14 mouse cellular contexts compared by ENCODE assay signal in genomic region chr1:153666236-153666635, GRCm38 (mm10). TPM values are rescaled to one million over a fixed set of nuclear protein-coding genes. Genes with fewer than 3 reads are reported as not detected.
DNase-seq lines count a peak whose midpoint lies in the region; ATAC-seq and TF ChIP-seq lines count a peak whose summit lies in the region.
"Had no signal": no experiment of that assay in that cellular context is flagged by ENCODE, and none has a peak within 500 bp of the region (broad histone marks: within the 10 kb centered on the region; RNA-seq: fewer than 3 reads in every experiment).

No protein-coding gene starts in this region.

- 0% methylated on average over 1 of the region's 1 CpGs for WGBS in hindbrain, embryonic 12.5 days
- 9% methylated on average over 1 of the region's 1 CpGs for WGBS in midbrain, embryonic 15.5 days
- 15% methylated on average over 1 of the region's 1 CpGs for WGBS in heart, adult 2 months

- TF ChIP-seq CTCF in heart, adult 2 months (IDR thresholded peaks at IDR 0.05), result no peak

- H3K4me1 ChIP-seq in hindbrain, embryonic 12.5 days, result peaks cover 68% of the 10 kb centered on the region
- peaks cover 73% of the 10 kb centered on the region for H3K4me1 ChIP-seq in midbrain, embryonic 15.5 days
- H3K4me1 ChIP-seq in heart, adult 2 months (ENCODE audit: control insufficient read depth, insufficient read depth, low read length), result no peaks in the 10 kb centered on the region

- H3K27me3 ChIP-seq in hindbrain, embryonic 12.5 days, result peaks cover 8% of the 10 kb centered on the region; the same call in 1 of the 2 replicates
- no peaks in the 10 kb centered on the region for H3K27me3 ChIP-seq in midbrain, embryonic 15.5 days (replicated peaks)
- no peaks in the 10 kb centered on the region for H3K27me3 ChIP-seq in heart, adult 2 months (ENCODE audit: control insufficient read depth, insufficient read depth, low read length)

- peak overlapping the region; percentile 16 for H3K4me3 ChIP-seq in hindbrain, embryonic 12.5 days
- H3K4me3 ChIP-seq in midbrain, embryonic 15.5 days, result peak overlapping the region; percentile 25
- no peak overlapping the region for H3K4me3 ChIP-seq in heart, adult 2 months
- H3K4me3 ChIP-seq: liver, embryonic 13.5 days had no signal

- H3K36me3 ChIP-seq in hindbrain, embryonic 12.5 days, result no peaks in the 10 kb centered on the region
- H3K36me3 ChIP-seq in midbrain, embryonic 15.5 days (replicated peaks), result no peaks in the 10 kb centered on the region
- H3K36me3 ChIP-seq in heart, adult 2 months (ENCODE audit: control insufficient read depth, insufficient read depth, low read length), result no peaks in the 10 kb centered on the region
- H3K36me3 ChIP-seq: liver, embryonic 13.5 days had no signal

- intact Hi-C loops in heart, adult 2 months (cut with DNase I), result no loop called here

- H3K9ac ChIP-seq in hindbrain, embryonic 12.5 days, result peak overlapping the region; percentile 33; the same call in 1 of the 2 replicates
- peak overlapping the region; percentile 32 for H3K9ac ChIP-seq in midbrain, embryonic 15.5 days
- no peak overlapping the region for H3K9ac ChIP-seq in heart, adult 2 months (ENCODE audit: low read depth, low read length)
- H3K9ac ChIP-seq: liver, embryonic 13.5 days had no signal

- no peaks in the 10 kb centered on the region for H3K79me2 ChIP-seq in heart, adult 2 months (replicated peaks; ENCODE audit: control insufficient read depth, insufficient read depth, low read length)

- no peaks in the 10 kb centered on the region for H3K9me3 ChIP-seq in hindbrain, embryonic 12.5 days (replicated peaks)
- no peaks in the 10 kb centered on the region for H3K9me3 ChIP-seq in midbrain, embryonic 15.5 days
- H3K9me3 ChIP-seq: liver, embryonic 13.5 days had no signal

- peak overlapping the region; percentile 42 for H3K4me2 ChIP-seq in hindbrain, embryonic 12.5 days (replicated peaks)
- H3K4me2 ChIP-seq in midbrain, embryonic 15.5 days, result peak overlapping the region; percentile 49
- H3K4me2 ChIP-seq: liver, embryonic 13.5 days had no signal

- DNase-seq in cerebellum, adult 8-10 months, result peak; percentile 48
- no peak for DNase-seq in cerebellum, postnatal 4 days (ENCODE audit: low spot score in 2 of 2)
- peak; percentile 58 for DNase-seq in NIH3T3 (ENCODE audit: low read depth)
- no peak for DNase-seq in testis, postnatal 14 days (ENCODE audit: low spot score)
- no peak for DNase-seq in frontal cortex, postnatal 10 days (ENCODE audit: low spot score in 2 of 2)
- no peak for DNase-seq in heart, adult 2 months
- DNase-seq: heart, adult 11 months; kidney, adult 8-10 months; left cerebral cortex, postnatal 4 days; liver, embryonic 13.5 days; lung, postnatal 36 days had no signal

- no peak for TF ChIP-seq POLR2A in heart, adult 2 months (IDR thresholded peaks at IDR 0.05; ENCODE audit: insufficient read depth, low read depth, low read length)

- no peak for TF ChIP-seq EP300 in heart, adult 2 months (IDR thresholded peaks at IDR 0.05; ENCODE audit: insufficient read depth, low read depth, low read length)

- peak overlapping the region; percentile 88 for H3K27ac ChIP-seq in hindbrain, embryonic 12.5 days
- peak overlapping the region; percentile 84 for H3K27ac ChIP-seq in midbrain, embryonic 15.5 days
- H3K27ac ChIP-seq in heart, adult 2 months, result no peak overlapping the region
- H3K27ac ChIP-seq: liver, embryonic 13.5 days had no signal

- ATAC-seq in hindbrain, embryonic 12.5 days (ENCODE audit: low FRiP score), result no peak
- no peak for ATAC-seq in midbrain, embryonic 15.5 days (replicated peaks)

RNA-seq across cellular contexts. Expression of gene Rgs8, which starts 13.4 kb away (rescaled TPM):
- polyA plus RNA-seq in hindbrain, embryonic 12.5 days (2016; fragmentation: Nextera tagmentation; extraction: Ambion mirVana), result 18.3 and 18.6 TPM in 2 replicates
- 42.0 and 46.9 TPM in 2 replicates for polyA plus RNA-seq in midbrain, embryonic 15.5 days (2015; fragmentation: Nextera tagmentation; extraction: Ambion mirVana)
- not detected for total RNA-seq in heart, adult 2 months (2021)
- polyA plus RNA-seq in heart, adult 2 months (2012; rRNA removed), result 0.06 TPM in 2 replicates
- total RNA-seq: heart, postnatal 25 days had no signal

Comparison
In these comparisons a context has a peak if more than half of its experiments do, and no peak if none do; other contexts are left out.
1. DNase-seq: peak in cerebellum, adult 8-10 months (single experiment) and NIH3T3 (single experiment); none in cerebellum, postnatal 4 days (0 of 2), testis, postnatal 14 days (single experiment), frontal cortex, postnatal 10 days (0 of 2) and heart, adult 2 months (0 of 2).
2. RNA of gene Rgs8, which starts 13.4 kb away (polyA plus RNA-seq): 42.0 to 46.9 TPM in midbrain, embryonic 15.5 days and 18.3 to 18.6 TPM in hindbrain, embryonic 12.5 days; 0.06 TPM in heart, adult 2 months; every median in the first group is over 10 times any median in the second.